Mouse (Mus musculus) lung, postnatal 0 days (tissue): ENCODE results near the gene Defb43. TPM values are rescaled to one million over a fixed set of nuclear protein-coding genes. Genes with fewer than 3 reads are reported as not detected.

Experiments
- ATAC-seq: fragments of 200-750 bp; cut with Nextera tagmentation; 2 replicates; pipeline ENCODE4 v1.8.0; 2017; ENCODE audit warnings: moderate library complexity
- DNase-seq: peaks from one replicate; pipeline ENCODE4 v3.0.0-alpha.2; 2016; ENCODE audit warnings: low spot score
- H3K27ac ChIP-seq: fragments of 300-500 bp; sonication (generic); 2 replicates; pipeline ENCODE4 v1.5.1; 2014; ENCODE audit warnings: antibody characterized with exemption, mild to moderate bottlenecking, low read length, mixed read lengths
- H3K27me3 ChIP-seq: fragments of 300-500 bp; sonication (generic); replicated peaks from 2 replicates; pipeline ENCODE4 v1.6.1; 2014; ENCODE audit warnings: low read length, mixed read lengths; ENCODE audit not compliant: insufficient read depth
- H3K36me3 ChIP-seq: fragments of 300-500 bp; sonication (generic); 2 replicates; pipeline ENCODE4 v1.6.1; 2014; ENCODE audit warnings: low read length, mixed read lengths; ENCODE audit not compliant: insufficient read depth
- H3K4me1 ChIP-seq: fragments of 300-500 bp; sonication (generic); 2 replicates; pipeline ENCODE4 v1.6.1; 2014; ENCODE audit warnings: antibody characterized with exemption, low read depth, low read length, mixed read lengths; ENCODE audit not compliant: insufficient read depth
- H3K4me2 ChIP-seq: fragments of 300-500 bp; sonication (generic); replicated peaks from 2 replicates; pipeline ENCODE4 v1.6.1; 2014; ENCODE audit warnings: low read depth, mild to moderate bottlenecking, low read length, moderate library complexity, mixed read lengths
- H3K4me3 ChIP-seq: fragments of 300-500 bp; sonication (generic); 2 replicates; pipeline ENCODE4 v1.5.1; 2014; ENCODE audit warnings: low read depth, low read length
- H3K9ac ChIP-seq: fragments of 300-500 bp; sonication (generic); replicated peaks from 2 replicates; pipeline ENCODE4 v1.6.1; 2014; ENCODE audit warnings: low read depth, mild to moderate bottlenecking
- H3K9me3 ChIP-seq: fragments of 300-500 bp; sonication (generic); 2 replicates; pipeline ENCODE4 v1.6.1; 2016; ENCODE audit warnings: low read length, mixed read lengths
- CTCF ChIP-seq: IDR thresholded peaks from 2 replicates; pipeline ENCODE4 v1.5.1; 2016; ENCODE audit warnings: antibody characterized with exemption, mild to moderate bottlenecking
- EP300 ChIP-seq: IDR thresholded peaks from 2 replicates; pipeline ENCODE4 v1.6.1; 2016; ENCODE audit warnings: antibody characterized with exemption, mild to moderate bottlenecking, control low read depth
- WGBS: fragments of 180-500 bp; shearing (Covaris S2); extraction: QIAGEN DNeasy Blood & Tissue Kit; methylation state at CpG from one replicate; pipeline ENCODE4 v1.1.7; 2014; 5-methylcytosine and 5-hydroxymethylcytosine counted together
- polyA plus RNA-seq: library from polyadenylated mRNA; unstranded; fragments of >200 nt; fragmentation: Nextera tagmentation; extraction: Ambion mirVana; gene quantifications from 2 replicates; pipeline ENCODE4 v1.2.1, GENCODE M21; 2015

Defb43 gene
- polyA plus RNA-seq, 1 experiment from 2014 or later: not detected

GRCm38 (mm10) chr14:63054729-63055128 is 43.2 kb downstream of the Defb43 start:
- Histone ChIP-seq H3K4me2 (no peak overlapping the region), H3K27ac (no peak overlapping the region)

GRCm38 (mm10) chr14:63060361-63060760 is 48.8 kb downstream of the Defb43 start:
- 42% methylated on average over 10 of the region's 10 CpGs for WGBS
- H3K4me1 ChIP-seq: no peaks in the 10 kb centered on the region
- DNase-seq: peak; percentile 12

More at GRCm38 (mm10) chr14:63054729-63055128, 43.2 kb downstream of the Defb43 start:
- H3K9me3 ChIP-seq: no peaks in the 10 kb centered on the region
- no peaks in the 10 kb centered on the region for H3K4me1 ChIP-seq
- WGBS: 22% methylated on average over 6 of the region's 6 CpGs
- ATAC-seq (peak; percentile 97), DNase-seq (peak; percentile 83)
- no peak overlapping the region for H3K4me3 ChIP-seq
- no peak overlapping the region for H3K9ac ChIP-seq
- no peaks in the 10 kb centered on the region for H3K36me3 ChIP-seq
- no peak for TF ChIP-seq EP300
- TF ChIP-seq CTCF: peak; percentile 63
- no peaks in the 10 kb centered on the region for H3K27me3 ChIP-seq

GRCm38 (mm10) chr14:63062184-63062583 is 50.6 kb downstream of the Defb43 start:
- TF ChIP-seq EP300 (no peak), CTCF (no peak)
- H3K4me2 ChIP-seq: no peak overlapping the region
- H3K9ac ChIP-seq: no peak overlapping the region
- ATAC-seq (no peak), DNase-seq (no peak)
- no peaks in the 10 kb centered on the region for H3K27me3 ChIP-seq
- no peaks in the 10 kb centered on the region for H3K9me3 ChIP-seq
- H3K4me3 ChIP-seq: no peak overlapping the region
- no peaks in the 10 kb centered on the region for H3K36me3 ChIP-seq
- no peaks in the 10 kb centered on the region for H3K4me1 ChIP-seq
- no peak overlapping the region for H3K27ac ChIP-seq
- WGBS: 63% methylated on average over 2 of the region's 2 CpGs

More at GRCm38 (mm10) chr14:63060361-63060760, 48.8 kb downstream of the Defb43 start:
- no peak overlapping the region for H3K4me2 ChIP-seq
- TF ChIP-seq CTCF (no peak), EP300 (no peak)
- H3K4me3 ChIP-seq: no peak overlapping the region
- no peak for ATAC-seq
- H3K27ac ChIP-seq: no peak overlapping the region
- no peaks in the 10 kb centered on the region for H3K27me3 ChIP-seq
- no peaks in the 10 kb centered on the region for H3K9me3 ChIP-seq
- no peak overlapping the region for H3K9ac ChIP-seq
- no peaks in the 10 kb centered on the region for H3K36me3 ChIP-seq

GRCm38 (mm10) chr14:63065391-63065790 is 53.8 kb downstream of the Defb43 start:
- H3K9me3 ChIP-seq: no peaks in the 10 kb centered on the region
- H3K27me3 ChIP-seq: no peaks in the 10 kb centered on the region
- DNase-seq (no peak), ATAC-seq (no peak)
- no peaks in the 10 kb centered on the region for H3K4me1 ChIP-seq
- no peak for TF ChIP-seq EP300
- WGBS: 68% methylated on average over 5 of the region's 5 CpGs
- H3K9ac ChIP-seq: no peak overlapping the region
- H3K36me3 ChIP-seq: no peaks in the 10 kb centered on the region
- no peak overlapping the region for H3K27ac ChIP-seq
- no peak overlapping the region for H3K4me2 ChIP-seq
- no peak overlapping the region for H3K4me3 ChIP-seq

GRCm38 (mm10) chr14:63066630-63067310 is 55.2 kb downstream of the Defb43 start:
- no peaks in the 10 kb centered on the region for H3K9me3 ChIP-seq
- 24% methylated on average over 16 of the region's 16 CpGs for WGBS
- 0 out of 2 replicates have a peak overlapping the region, but pooled peaks have one; percentile 11 for H3K4me2 ChIP-seq
- H3K27me3 ChIP-seq: no peaks in the 10 kb centered on the region
- ATAC-seq (no peak), DNase-seq (peak; percentile 77)
- H3K27ac ChIP-seq: no peak overlapping the region
- TF ChIP-seq EP300 (no peak), CTCF (peak; percentile 92)
- H3K9ac ChIP-seq: no peak overlapping the region
- H3K36me3 ChIP-seq: no peaks in the 10 kb centered on the region
- no peak overlapping the region for H3K4me3 ChIP-seq
- H3K4me1 ChIP-seq: no peaks in the 10 kb centered on the region

Other genes starting within 250 kb of the Defb43 start
- gene Wdfy2, start 174.1 kb upstream of the Defb43 start, polyA plus RNA-seq: 3.4 and 3.5 TPM in 2 replicates
- gene Defb48, start 27.3 kb upstream of the Defb43 start, polyA plus RNA-seq: not detected in 2 replicates
- gene Defb47, start 13.7 kb upstream of the Defb43 start, polyA plus RNA-seq: not detected in 2 replicates
- not detected in 2 replicates for gene Defb42, start 35.2 kb downstream of the Defb43 start, polyA plus RNA-seq
- gene Defb30, start 38.2 kb downstream of the Defb43 start, polyA plus RNA-seq: not detected in 2 replicates